Mouse (Mus musculus) heart, postnatal 36 days (tissue): ENCODE measurements around the gene Shb. TPM values are rescaled to one million over a fixed set of nuclear protein-coding genes. Genes with fewer than 3 reads are reported as not detected.

Source experiments
- DNase-seq, 2 experiments: peaks; one replicate each; pipeline ENCODE4 v3.0.0; 2021 to 2022
- intact Hi-C: fragments of 180-260 bp; cut with DNase I; formaldehyde crosslinking; loops from one replicate; pipeline ENCODE4 v1.15.1; 2025
- total RNA-seq, 2 experiments: library from RNA; stranded (reverse); gene quantifications; 2 replicates each; pipeline ENCODE4 v1.2.3; 2021

Shb gene
- total RNA-seq, 2 experiments from 2014 or later: 24.2 to 40.9 TPM

GRCm38 (mm10) chr4:45434071-45434470 is 98.2 kb downstream of the Shb start:
- intact Hi-C loops: no loop called here
- no peak for DNase-seq

- intact Hi-C loops: no loop called here
- no peak for DNase-seq
These were observed 100.5 kb downstream of the Shb start for GRCm38 (mm10) chr4:45431806-45432205.

- intact Hi-C loops: no loop called here
- no peak for DNase-seq
These were observed 101.0 kb downstream of the Shb start for GRCm38 (mm10) chr4:45431316-45431715.

GRCm38 (mm10) chr4:45429451-45429850 is 102.8 kb downstream of the Shb start:
- DNase-seq: no peak

GRCm38 (mm10) chr4:45426724-45427457 is 105.4 kb downstream of the Shb start:
- DNase-seq: no peak
- intact Hi-C loops: no loop called here

More at GRCm38 (mm10) chr4:45429451-45429850, 102.8 kb downstream of the Shb start:
- intact Hi-C loops: no loop called here

- intact Hi-C loops: no loop called here
- no peak for DNase-seq
These were observed 108.9 kb downstream of the Shb start for GRCm38 (mm10) chr4:45423406-45423805.

- intact Hi-C loops: no loop called here
These were observed 109.6 kb downstream of the Shb start for GRCm38 (mm10) chr4:45422640-45423039.

GRCm38 (mm10) chr4:45421519-45422260 is 110.6 kb downstream of the Shb start:
- intact Hi-C loops: no loop called here
- no peak for DNase-seq

More at GRCm38 (mm10) chr4:45422640-45423039, 109.6 kb downstream of the Shb start:
- DNase-seq: no peak

GRCm38 (mm10) chr4:45420733-45421132 is 111.5 kb downstream of the Shb start:
- intact Hi-C loops: no loop called here
- DNase-seq: no peak

- DNase-seq: no peak
- intact Hi-C loops: loop anchor here (1.0 to 5.0 kb wide), 2 partner anchors 109 to 438 kb away; no protein-coding TSS in a partner anchor
These were observed 113.2 kb downstream of the Shb start for GRCm38 (mm10) chr4:45419051-45419450.

- intact Hi-C loops: loop anchor here (1.0 to 5.0 kb wide), 3 partner anchors 194 to 439 kb away; no protein-coding TSS in a partner anchor
- DNase-seq: peak; percentile 62 to 73
These were observed 113.9 kb downstream of the Shb start for GRCm38 (mm10) chr4:45418229-45418950.

GRCm38 (mm10) chr4:45416314-45416713 is 116.0 kb downstream of the Shb start:
- no peak for DNase-seq
- intact Hi-C loops: loop anchor here (2.0 to 5.0 kb wide), 2 partner anchors 188 to 441 kb away; no protein-coding TSS in a partner anchor

GRCm38 (mm10) chr4:45413674-45414338 is 118.5 kb downstream of the Shb start:
- intact Hi-C loops: no loop called here
- no peak for DNase-seq

GRCm38 (mm10) chr4:45412433-45413192 is 119.7 kb downstream of the Shb start:
- intact Hi-C loops: no loop called here
- no peak for DNase-seq

GRCm38 (mm10) chr4:45411181-45411790 is 121.0 kb downstream of the Shb start:
- intact Hi-C loops: no loop called here
- no peak for DNase-seq

GRCm38 (mm10) chr4:45409270-45409669 is 123.0 kb downstream of the Shb start:
- peak; percentile 71 to 80 for DNase-seq
- intact Hi-C loops: loop anchor here (2.0 to 10.0 kb wide), 3 partner anchors 66 to 654 kb away; partner anchors contain the start of genes Dcaf10, Exosc3 and Zcchc7

GRCm38 (mm10) chr4:45408427-45409132 is 123.7 kb downstream of the Shb start, which contains the start of gene Slc25a51:
Gene Slc25a51 (minus strand): TSS chr4:45408766.
- DNase-seq: peak; percentile 84 to 88
- intact Hi-C loops: loop anchor here (2.0 to 10.0 kb wide), 3 partner anchors 66 to 654 kb away; partner anchors contain the start of genes Dcaf10, Exosc3 and Zcchc7

- no peak for DNase-seq
- intact Hi-C loops: loop anchor here (2.0 to 10.0 kb wide), 3 partner anchors 65 to 653 kb away; partner anchors contain the start of genes Dcaf10, Exosc3 and Zcchc7
These were observed 124.5 kb downstream of the Shb start for GRCm38 (mm10) chr4:45407703-45408334.
